Mouse (Mus musculus) embryonic facial prominence, embryonic 14.5 days (tissue): ENCODE data around the gene Bcat1. TPM values are rescaled to one million over a fixed set of nuclear protein-coding genes. Genes with fewer than 3 reads are reported as not detected.

Experiments used
- ATAC-seq: fragments of 200-750 bp; cut with Nextera tagmentation; 2 replicates; pipeline ENCODE4 v1.8.0; 2017; ENCODE audit warnings: low read depth, moderate number of reproducible peaks, moderate TSS enrichment
- DNase-seq: peaks from one replicate; pipeline ENCODE4 v3.0.0-alpha.2; 2015; ENCODE audit warnings: low spot score
- H3K27ac ChIP-seq: fragments of 300-500 bp; sonication (generic); replicated peaks from 2 replicates; pipeline ENCODE4 v1.5.1; 2014; ENCODE audit warnings: low read depth, mild to moderate bottlenecking, low read length, moderate library complexity
- H3K27me3 ChIP-seq: fragments of 300-500 bp; sonication (generic); replicated peaks from 2 replicates; pipeline ENCODE4 v1.6.1; 2014; ENCODE audit warnings: low read length; ENCODE audit not compliant: control insufficient read depth, insufficient read depth
- H3K36me3 ChIP-seq: fragments of 300-500 bp; sonication (generic); 2 replicates; pipeline ENCODE4 v1.6.1; 2014; ENCODE audit warnings: low read length, mixed read lengths; ENCODE audit not compliant: control insufficient read depth, insufficient read depth
- H3K4me1 ChIP-seq: fragments of 300-500 bp; sonication (generic); 2 replicates; pipeline ENCODE4 v1.6.1; 2014; ENCODE audit warnings: antibody characterized with exemption, low read length; ENCODE audit not compliant: control insufficient read depth, insufficient read depth
- H3K4me2 ChIP-seq: fragments of 300-500 bp; sonication (generic); 2 replicates; pipeline ENCODE4 v1.6.1; 2014; ENCODE audit warnings: low read depth, mild to moderate bottlenecking, low read length, moderate library complexity, mixed read lengths
- H3K4me3 ChIP-seq: fragments of 300-500 bp; sonication (generic); 2 replicates; pipeline ENCODE4 v1.5.1; 2014; ENCODE audit warnings: low read depth, mild to moderate bottlenecking, low read length
- H3K9ac ChIP-seq: fragments of 300-500 bp; sonication (generic); 2 replicates; pipeline ENCODE4 v1.6.1; 2014; ENCODE audit warnings: low read depth, mild to moderate bottlenecking, low read length, moderate library complexity, mixed read lengths
- H3K9me3 ChIP-seq: fragments of 300-500 bp; sonication (generic); 2 replicates; pipeline ENCODE4 v1.6.1; 2016; ENCODE audit warnings: low read length; ENCODE audit not compliant: control insufficient read depth
- WGBS: fragments of 180-500 bp; shearing (Covaris S2); extraction: QIAGEN DNeasy Blood & Tissue Kit; methylation state at CpG from one replicate; pipeline ENCODE4 v1.1.7; 2014; 5-methylcytosine and 5-hydroxymethylcytosine counted together
- polyA plus RNA-seq: library from polyadenylated mRNA; unstranded; fragments of >200 nt; fragmentation: Nextera tagmentation; extraction: Ambion mirVana; gene quantifications from 2 replicates; pipeline ENCODE4 v1.2.1, GENCODE M21; 2014

Gene Bcat1
- polyA plus RNA-seq, 1 experiment from 2014 or later = 34.7 TPM

GRCm38 (mm10) chr6:145088451-145089113 is 12.6 kb upstream of the Bcat1 start:
- no peak overlapping the region for H3K27ac ChIP-seq
- no peaks in the 10 kb centered on the region for H3K9me3 ChIP-seq
- H3K9ac ChIP-seq = no peak overlapping the region
- whole genome bisulfite sequencing = 47% methylated on average over 4 of the region's 4 CpGs
- ATAC-seq (no peak), DNase-seq (no peak)
- H3K4me1 ChIP-seq = no peaks in the 10 kb centered on the region
- no peaks in the 10 kb centered on the region for H3K27me3 ChIP-seq
- no peak overlapping the region for H3K4me3 ChIP-seq
- H3K4me2 ChIP-seq = no peak overlapping the region
- H3K36me3 ChIP-seq = no peaks in the 10 kb centered on the region

DNA sequence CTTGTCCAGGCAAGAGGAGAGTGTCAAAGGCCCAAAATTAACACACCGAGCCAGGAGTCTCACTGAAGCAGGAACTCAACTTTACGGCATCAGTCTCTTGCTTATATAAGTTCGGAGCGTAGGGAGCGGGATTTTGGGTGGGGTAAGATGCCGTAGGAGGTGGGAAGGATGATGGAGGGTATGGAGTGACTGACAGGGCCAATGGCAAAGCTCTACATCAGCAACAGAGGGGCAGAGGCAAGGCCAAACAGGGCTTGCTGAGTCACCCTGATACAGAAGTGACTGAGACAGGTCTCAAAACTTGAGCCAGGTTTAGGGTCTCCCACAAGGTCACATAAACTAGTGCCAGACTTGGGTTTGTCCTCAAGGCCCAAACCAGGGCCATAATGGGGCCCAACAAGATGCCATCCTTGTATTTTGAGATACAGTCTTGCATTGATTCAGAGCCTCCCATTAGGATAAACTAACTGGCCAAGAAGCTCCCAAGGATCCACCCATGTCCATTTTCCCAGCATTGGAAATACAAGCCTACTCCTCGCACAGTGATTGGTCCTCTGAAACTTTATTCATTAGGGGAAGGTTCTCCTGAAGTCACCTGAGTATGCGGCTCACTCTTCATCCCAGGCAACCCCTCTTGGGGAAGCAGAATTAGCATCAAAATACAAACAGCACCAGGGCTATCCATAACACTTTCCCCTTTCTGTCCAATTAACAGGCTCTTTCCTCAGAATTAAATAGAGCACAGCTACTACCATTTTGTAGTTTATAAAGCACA is 8.5 kb upstream of the Bcat1 start:
- H3K36me3 ChIP-seq = no peaks in the 10 kb centered on the region
- H3K27ac ChIP-seq = no peak overlapping the region
- no peaks in the 10 kb centered on the region for H3K9me3 ChIP-seq
- ATAC-seq (no peak), DNase-seq (no peak)
- H3K4me3 ChIP-seq = no peak overlapping the region
- H3K4me2 ChIP-seq = no peak overlapping the region
- WGBS = 85% methylated on average over 8 of the region's 8 CpGs
- H3K4me1 ChIP-seq = no peaks in the 10 kb centered on the region
- no peaks in the 10 kb centered on the region for H3K27me3 ChIP-seq
- H3K9ac ChIP-seq = no peak overlapping the region

- Histone ChIP-seq H3K4me1 (no peaks in the 10 kb centered on the region), H3K36me3 (no peaks in the 10 kb centered on the region), H3K4me3 (no peak overlapping the region), H3K4me2 (no peak overlapping the region), H3K9ac (no peak overlapping the region), H3K27ac (no peak overlapping the region), H3K9me3 (no peaks in the 10 kb centered on the region), H3K27me3 (no peaks in the 10 kb centered on the region)
- 56% methylated on average over 4 of the region's 4 CpGs for WGBS
- DNase-seq (no peak), ATAC-seq (no peak)
Measured at GRCm38 (mm10) chr6:145081721-145082120, 5.7 kb upstream of the Bcat1 start.

DNA sequence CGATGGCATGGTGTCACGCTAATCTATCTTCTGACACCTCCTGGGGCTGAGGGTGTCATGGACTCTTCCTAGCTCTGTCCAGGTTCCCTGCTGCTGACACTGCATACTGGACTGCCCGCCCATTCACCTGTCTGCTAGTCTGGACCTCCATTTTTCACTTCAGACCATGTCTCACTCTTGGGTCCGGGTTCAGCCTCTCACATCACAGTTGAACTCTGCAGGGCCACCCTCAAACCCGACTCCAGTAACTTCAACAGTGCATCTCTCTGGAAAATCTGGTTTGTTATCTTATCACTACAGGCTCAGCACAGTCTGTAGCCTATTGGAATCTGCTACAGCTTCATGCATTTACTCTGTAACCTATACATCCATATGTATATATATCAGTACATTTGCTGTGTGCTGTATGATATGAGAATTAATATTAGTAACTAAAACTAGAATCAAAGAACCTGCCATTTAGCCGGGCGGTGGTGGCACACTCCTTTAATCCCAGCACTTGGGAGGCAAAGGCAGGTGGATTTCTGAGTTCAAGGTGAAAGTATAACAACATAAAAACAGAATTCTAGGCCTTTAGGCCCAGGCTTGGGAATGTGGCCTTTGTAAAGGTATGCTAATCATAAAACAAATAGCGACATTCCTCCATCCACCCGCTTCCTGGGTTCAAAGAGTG is 3.2 kb upstream of the Bcat1 start:
- Histone ChIP-seq H3K27ac (no peak overlapping the region), H3K27me3 (no peaks in the 10 kb centered on the region; the same call in 1 of the 2 replicates), H3K4me3 (no peak overlapping the region), H3K4me2 (no peak overlapping the region), H3K9me3 (no peaks in the 10 kb centered on the region), H3K4me1 (0 out of 2 replicates have a peak, but pooled peaks cover 3% of the 10 kb centered on the region), H3K36me3 (no peaks in the 10 kb centered on the region), H3K9ac (no peak overlapping the region)
- no peak for DNase-seq
- WGBS = 75% methylated on average over 8 of the region's 9 CpGs
- no peak for ATAC-seq

GRCm38 (mm10) chr6:145076286-145076685 is 302 bp upstream of the Bcat1 start:
- 13% methylated on average over 9 of the region's 9 CpGs for WGBS
- H3K9ac ChIP-seq = peak overlapping the region; percentile 49; the same call in 1 of the 2 replicates
- DNase-seq = no peak

DNA sequence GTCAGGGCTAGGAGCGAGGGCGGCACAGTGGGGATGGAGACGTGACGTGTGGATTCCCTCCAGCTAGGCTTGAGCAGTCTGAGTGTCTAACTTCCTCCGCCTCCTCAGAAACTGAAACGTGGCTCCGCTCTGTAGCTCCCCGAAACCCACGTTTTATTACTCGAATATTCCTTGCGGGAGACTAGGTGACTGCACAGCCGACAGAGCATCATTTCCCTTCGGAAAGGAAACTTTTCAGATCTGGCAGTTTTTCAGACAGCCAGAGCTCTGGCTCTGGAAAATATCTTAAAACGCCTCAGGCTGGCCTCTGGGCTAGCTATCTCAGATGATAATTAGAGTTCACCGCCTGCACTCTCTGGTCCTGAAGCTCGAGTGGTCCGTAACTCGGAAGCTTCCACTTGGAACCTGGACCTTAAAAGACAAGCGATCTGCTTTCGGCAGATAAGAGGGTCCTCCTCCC is 866 bp downstream of the Bcat1 start:
- Histone ChIP-seq H3K36me3 (no peaks in the 10 kb centered on the region), H3K27ac (no peak overlapping the region), H3K4me3 (peak overlapping the region; percentile 46), H3K9ac (peak overlapping the region; percentile 49), H3K4me2 (peak overlapping the region; percentile 94), H3K9me3 (no peaks in the 10 kb centered on the region), H3K27me3 (no peaks in the 10 kb centered on the region; the same call in 1 of the 2 replicates), H3K4me1 (0 out of 2 replicates have a peak, but pooled peaks cover 3% of the 10 kb centered on the region)
- ATAC-seq = peak; percentile 76; the same call in 1 of the 2 replicates
- 2% methylated on average over 20 of the region's 20 CpGs for WGBS
- peak; percentile 53 for DNase-seq

More at GRCm38 (mm10) chr6:145076286-145076685, 302 bp upstream of the Bcat1 start:
- Histone ChIP-seq H3K36me3 (no peaks in the 10 kb centered on the region), H3K27ac (no peak overlapping the region), H3K4me2 (peak overlapping the region; percentile 94), H3K9me3 (no peaks in the 10 kb centered on the region), H3K27me3 (no peaks in the 10 kb centered on the region; the same call in 1 of the 2 replicates), H3K4me3 (peak overlapping the region; percentile 46), H3K4me1 (0 out of 2 replicates have a peak, but pooled peaks cover 3% of the 10 kb centered on the region)
- no peak for ATAC-seq

GRCm38 (mm10) chr6:145074461-145074860 is 1.5 kb downstream of the Bcat1 start:
- peak overlapping the region; percentile 94 for H3K4me2 ChIP-seq
- 0 out of 2 replicates have a peak, but pooled peaks cover 3% of the 10 kb centered on the region for H3K4me1 ChIP-seq
- no peak overlapping the region for H3K27ac ChIP-seq
- DNase-seq (no peak), ATAC-seq (no peak)
- no peaks in the 10 kb centered on the region; the same call in 1 of the 2 replicates for H3K27me3 ChIP-seq
- no peaks in the 10 kb centered on the region for H3K9me3 ChIP-seq
- no peak overlapping the region for H3K9ac ChIP-seq
- no peaks in the 10 kb centered on the region for H3K36me3 ChIP-seq
- H3K4me3 ChIP-seq = peak overlapping the region; percentile 46; the same call in 1 of the 2 replicates

DNA sequence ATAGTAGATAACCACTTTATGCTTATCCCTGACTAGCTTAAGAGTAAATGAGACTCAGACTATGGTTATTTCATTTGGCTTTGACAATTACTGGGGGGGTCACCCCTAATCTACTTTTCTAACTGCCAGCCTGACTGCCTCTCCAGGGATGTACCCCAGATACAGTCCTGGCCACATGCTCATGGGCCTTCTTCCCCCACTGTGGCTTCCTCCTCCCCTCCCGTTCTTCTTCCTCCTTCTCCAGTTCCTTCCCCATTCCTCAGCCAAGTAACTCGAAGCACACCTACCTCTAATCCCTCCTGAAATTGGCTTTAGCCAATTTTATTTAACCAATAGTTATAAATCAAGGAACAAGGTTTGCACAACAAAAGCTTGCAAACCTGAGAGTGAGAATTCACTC is 6.1 kb downstream of the Bcat1 start:
- H3K9me3 ChIP-seq = no peaks in the 10 kb centered on the region
- no peak overlapping the region for H3K9ac ChIP-seq
- 74% methylated on average over 2 of the region's 2 CpGs for WGBS
- DNase-seq (no peak), ATAC-seq (no peak)
- H3K27ac ChIP-seq = no peak overlapping the region
- H3K4me3 ChIP-seq = no peak overlapping the region
- H3K27me3 ChIP-seq = no peaks in the 10 kb centered on the region
- no peak overlapping the region for H3K4me2 ChIP-seq
- H3K4me1 ChIP-seq = no peaks in the 10 kb centered on the region
- H3K36me3 ChIP-seq = no peaks in the 10 kb centered on the region
